Mouse (Mus musculus): ENCODE data around the gene Chp1.
"Not testable (repeated sequence)": the region's sequence is repeated elsewhere in the genome, so short reads cannot be mapped to it uniquely, and the experiment has no call there.

Gene Chp1

DNA sequence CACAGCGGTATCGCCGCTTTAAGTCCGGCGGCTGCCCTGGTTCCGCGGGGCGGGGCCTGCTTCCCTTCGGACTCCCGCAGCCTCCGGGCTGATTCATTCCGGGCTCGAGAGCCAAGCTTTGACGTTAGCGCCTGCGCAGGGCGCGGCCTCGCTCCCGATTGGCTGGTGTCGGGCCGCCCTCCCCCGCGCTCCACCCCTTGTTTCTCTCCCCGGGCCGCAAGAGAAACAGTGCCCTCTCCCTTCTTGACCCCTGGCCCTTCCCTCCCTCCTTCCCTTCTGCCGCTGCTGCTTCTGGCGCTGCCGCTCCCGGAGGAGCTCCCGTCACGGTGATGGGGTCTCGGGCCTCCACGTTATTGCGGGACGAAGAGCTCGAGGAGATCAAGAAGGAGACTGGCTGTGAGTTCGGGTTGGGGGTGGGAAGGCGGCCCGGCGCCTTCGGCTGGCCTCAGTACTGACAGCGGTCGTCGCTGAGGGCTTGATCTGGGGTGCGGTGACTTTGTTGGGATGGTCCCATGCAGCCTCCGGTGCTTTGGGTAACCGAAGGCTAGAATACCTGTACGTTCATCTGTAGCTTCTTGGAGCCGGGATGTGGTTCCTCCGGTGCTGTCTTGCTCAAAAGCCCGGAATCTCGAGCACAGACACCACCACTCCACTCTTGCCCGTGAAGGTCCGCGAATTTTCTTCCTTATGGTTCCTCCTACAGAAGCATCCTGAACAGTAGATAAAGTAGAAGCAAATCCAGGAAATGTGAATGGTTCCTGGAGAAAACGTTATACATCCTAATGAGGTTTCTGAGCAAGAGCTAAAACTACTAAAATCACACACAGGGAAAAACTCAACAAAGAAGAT, at the start of gene Chp1, which contains the start of gene Exd1:
Gene Chp1, plus strand, starts transcription at position 176 of the 849 bp plus-strand sequence.
Gene Exd1, minus strand, starts transcription at position 106 of the 849 bp plus-strand sequence.
- peak; percentile 99 for DNase-seq (ENCODE audit: low read depth, low spot score)

DNA sequence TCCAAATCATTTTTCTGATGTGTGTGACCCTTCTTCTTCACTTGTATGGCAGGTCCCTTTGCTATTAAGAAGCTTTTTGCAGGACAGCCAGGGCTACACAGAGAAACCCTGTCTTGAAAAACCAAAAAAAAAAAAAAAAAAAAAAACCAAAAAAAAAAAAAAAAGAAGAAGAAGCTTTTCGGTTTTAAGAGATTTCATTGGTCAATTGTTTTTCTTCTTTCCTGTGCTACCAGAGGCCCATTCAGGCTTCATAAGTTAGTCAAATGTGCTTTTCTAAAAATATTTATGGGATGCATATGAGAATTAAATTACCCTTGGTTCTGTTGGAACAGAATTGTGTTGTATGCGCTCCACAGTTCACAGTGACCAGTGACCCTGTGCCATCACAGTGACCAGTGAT, 48.6 kb upstream of the Chp1 start:
- no peak for DNase-seq (ENCODE audit: low read depth, low spot score)

DNA sequence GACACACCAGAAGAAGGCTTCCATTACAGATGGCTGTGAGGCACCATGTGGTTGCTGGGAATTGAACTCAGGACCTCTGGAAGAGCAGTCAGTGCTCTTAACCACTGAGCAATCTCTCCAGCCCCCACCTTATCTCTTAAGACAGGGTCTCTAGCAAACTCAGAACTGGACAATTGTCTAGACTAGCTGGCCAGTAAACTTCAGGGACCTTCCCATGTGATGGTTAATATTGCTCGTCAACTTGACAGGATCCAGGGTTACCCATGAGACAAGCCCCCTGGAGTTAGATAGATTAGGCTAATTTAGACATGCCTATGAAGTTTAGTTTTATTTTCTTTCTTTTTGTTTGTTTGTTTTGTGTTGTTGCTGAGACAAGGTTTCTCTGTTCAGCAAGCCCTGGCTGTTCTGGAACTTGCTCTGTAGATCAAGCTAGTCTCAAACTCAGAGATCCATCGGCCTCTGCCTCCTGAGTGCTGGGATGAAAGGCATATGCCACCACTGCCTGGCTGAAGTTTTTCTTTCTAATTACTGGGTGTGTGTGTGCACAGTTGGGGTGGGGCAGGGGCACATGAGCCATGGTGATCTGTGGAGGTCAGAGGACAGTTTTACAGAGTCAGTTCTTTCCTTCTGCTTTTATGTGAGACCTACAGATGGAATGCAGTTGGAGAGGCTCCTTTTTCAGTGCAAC, 46.4 kb upstream of the Chp1 start:
- DNase-seq (ENCODE audit: low read depth, low spot score), result no peak

DNA sequence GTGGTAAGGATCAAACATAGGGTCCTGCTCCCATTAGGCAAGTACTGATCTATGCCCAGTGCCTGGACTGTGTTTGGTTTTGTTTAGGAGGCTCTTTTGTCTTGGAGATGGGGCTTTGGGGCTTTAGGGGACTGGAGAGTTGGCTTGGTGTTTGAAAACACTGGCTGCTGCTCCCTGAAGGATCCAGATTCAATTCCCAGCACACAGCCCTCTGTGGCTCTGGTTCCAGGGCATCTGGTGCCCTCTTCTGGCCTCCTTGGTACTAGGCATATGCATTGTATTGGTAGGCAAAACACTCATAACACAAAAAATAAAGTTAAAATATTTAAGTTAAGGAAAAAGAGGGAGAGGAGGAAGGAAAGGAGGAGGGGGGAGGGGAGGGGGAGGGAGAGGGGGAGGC, 40.4 kb upstream of the Chp1 start:
- DNase-seq (ENCODE audit: low read depth, low spot score), result no peak

DNA sequence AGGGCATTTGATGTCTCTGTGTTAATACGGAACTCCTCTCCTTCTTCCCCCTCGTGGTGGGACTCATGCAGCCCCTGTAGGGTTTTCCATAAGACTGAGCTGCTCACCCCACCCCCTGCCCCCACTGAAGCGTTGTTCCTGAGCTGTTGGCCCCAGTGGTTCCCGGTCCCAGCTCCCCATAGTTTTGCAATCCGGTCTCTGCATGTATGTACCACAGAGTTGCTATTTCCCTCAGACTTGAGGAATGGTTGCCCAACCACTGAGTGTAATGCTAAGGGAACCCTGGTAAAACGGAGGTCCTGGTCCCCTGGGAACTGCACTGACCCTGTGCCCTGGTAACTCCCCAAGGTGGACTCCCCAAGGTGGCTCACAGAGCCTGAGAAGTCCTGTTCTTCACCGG, 39.0 kb upstream of the Chp1 start:
- DNase-seq (ENCODE audit: low read depth, low spot score), result not testable (repeated sequence)

DNA sequence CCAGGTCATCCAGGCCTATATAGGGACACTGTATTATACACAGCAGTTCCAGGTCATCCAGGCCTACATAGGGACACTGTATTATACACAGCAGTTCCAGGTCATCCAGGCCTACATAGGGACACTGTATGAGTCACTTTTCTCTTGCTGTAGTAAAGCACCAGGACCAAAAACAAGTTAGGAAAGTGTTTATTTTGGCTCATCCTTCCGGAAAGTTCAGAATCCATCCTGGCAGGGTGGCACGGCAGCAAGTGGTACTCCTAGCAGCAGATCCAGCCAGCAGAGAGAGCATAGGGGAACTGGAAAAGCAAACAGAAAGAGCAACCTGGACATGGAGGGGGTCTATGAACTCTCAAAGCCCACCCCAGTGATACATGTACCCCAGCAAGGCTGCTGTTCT, 36.6 kb upstream of the Chp1 start:
- no peak for DNase-seq (ENCODE audit: low read depth, low spot score)

DNA sequence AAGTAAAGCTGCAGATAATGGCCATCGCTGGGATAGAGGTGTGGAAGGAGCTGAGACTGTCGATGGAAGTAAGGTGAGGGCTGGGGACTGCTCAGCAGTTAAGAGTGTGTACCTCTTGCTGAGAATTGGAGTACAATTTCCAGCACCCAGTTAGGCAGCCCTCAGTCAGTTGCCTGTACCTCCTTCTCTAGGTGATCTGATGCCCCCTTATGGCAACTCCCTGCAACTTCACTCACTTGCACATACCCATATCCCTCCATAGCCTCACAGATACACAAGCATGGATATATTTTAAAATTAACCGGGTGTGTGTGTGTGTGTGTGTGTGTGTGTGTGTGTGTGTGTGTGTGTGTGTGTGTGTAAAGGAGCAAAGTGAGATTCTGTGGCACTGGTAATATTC, 35.2 kb upstream of the Chp1 start:
- no peak for DNase-seq (ENCODE audit: low read depth, low spot score)

DNA sequence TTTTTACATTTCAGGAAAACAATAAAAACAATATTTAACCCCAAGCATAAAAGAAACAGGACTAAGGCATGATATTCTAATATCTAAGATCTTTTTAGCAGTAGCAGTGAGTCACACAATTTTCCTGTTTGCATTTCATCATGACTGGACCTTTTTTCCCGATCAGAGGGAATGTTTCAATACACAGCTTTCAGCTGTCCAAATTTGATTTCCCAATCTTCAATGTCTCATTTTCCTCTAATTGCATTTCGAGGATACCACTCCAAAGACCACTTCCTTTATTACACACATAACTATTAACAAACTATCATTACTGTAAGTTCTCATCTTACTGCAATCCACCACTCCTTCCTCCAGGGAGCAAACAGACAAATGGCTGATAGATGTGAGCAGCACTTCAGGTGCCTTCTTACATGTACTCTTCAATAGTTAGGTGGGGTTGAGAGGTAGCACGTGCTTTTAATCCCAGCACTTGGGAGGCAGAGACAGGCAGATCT, 33.4 kb upstream of the Chp1 start:
- DNase-seq (ENCODE audit: low read depth, low spot score), result no peak

DNA sequence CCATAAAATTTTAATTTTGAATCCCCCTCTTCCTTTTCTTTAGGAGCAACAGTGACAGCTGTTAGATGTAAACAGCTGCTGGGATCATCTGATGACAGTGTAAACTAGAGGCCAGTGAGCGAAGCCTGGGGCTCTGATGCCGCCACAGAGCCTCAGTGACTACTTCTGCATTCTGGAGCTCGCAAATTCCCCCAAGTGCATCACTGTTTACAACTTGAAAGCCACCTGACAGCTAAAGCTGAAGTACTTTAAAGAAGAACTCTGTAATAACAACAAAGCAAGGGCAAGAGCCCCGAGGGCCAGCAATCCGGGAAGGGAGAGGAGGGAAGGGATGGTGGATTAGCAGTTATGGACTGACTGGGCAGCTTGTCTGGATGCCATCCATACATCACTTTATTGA, 30.7 kb upstream of the Chp1 start:
- no peak for DNase-seq (ENCODE audit: low read depth, low spot score)

DNA sequence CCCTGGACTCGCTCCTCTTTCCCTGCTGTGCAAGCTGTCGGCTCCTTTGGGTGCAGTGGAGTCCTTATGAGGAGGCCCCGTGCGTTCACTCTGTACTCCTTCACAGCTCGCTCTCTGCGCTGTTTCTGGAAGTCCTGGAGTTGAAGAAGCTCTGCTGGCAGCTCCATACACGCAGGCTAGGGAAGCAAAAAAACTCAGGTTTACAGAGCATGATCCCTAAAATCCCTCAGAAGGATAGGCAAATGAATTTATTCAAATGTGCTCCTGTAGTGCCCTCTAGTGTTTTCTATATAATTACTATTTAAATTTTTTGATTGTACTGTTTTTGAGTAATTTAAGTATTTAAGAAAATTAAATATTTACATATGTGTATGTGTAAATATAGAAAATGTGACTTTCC, 26.9 kb upstream of the Chp1 start:
- DNase-seq (ENCODE audit: low read depth, low spot score), result peak; percentile 2

DNA sequence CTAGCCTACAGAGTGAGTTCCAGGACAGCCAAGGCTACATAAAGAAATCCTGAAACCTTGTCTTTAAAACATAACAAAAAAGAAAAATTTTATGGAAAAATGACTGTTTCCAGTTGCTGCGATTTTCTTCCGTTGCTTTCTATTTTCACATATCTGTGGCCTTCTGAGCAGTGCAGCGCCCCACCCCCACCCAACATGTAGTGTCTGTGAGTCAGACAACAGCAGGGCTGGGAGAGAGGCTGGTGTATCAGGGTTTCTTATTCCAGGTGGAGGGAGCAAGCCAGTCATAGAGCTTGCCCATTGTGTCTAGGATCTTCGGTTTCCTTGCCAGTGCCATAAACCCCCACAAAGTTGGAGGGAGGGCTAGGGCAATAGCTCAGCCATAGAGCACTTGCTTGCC, 23.7 kb upstream of the Chp1 start:
- no peak for DNase-seq (ENCODE audit: low read depth, low spot score)

DNA sequence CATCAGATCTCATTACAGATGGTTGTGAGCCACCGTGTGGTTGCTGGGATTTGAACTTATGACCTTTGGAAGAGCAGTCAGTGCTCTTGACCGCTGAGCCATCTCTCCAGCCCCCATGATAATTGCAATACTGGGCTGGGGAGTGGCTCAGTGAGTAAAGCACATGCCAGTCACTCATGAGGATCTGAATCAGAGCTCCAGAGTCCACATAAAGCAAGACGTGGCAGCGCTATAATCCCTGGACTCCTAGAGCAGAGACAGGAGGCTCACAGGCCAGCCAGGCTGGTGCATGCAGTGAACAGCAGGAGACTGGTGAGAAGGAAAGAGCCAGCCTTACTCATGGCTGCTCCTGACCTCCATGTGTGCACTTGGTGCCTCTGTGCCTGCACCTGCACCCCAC, 22.1 kb upstream of the Chp1 start:
- no peak for DNase-seq (ENCODE audit: low read depth, low spot score)

DNA sequence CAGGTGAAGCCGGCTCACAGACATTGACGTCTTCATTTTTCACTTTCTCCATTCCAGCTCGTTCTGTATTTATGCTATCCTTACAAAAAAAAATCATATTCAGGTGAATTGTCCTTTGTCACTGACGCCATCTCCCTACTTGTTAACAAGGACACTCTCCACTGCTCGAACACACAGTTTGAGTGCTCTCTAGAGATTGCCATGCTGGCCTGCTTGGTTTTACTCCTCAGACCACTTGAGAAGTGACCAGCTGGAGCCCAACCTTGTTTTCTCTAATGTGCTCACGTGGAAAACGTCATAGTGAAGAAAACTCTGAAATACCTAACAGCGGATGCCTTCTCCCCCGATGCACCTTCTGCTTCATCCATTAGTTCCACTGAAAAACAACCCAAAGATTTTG, 8.7 kb upstream of the Chp1 start:
- no peak for DNase-seq (ENCODE audit: low read depth, low spot score)

DNA sequence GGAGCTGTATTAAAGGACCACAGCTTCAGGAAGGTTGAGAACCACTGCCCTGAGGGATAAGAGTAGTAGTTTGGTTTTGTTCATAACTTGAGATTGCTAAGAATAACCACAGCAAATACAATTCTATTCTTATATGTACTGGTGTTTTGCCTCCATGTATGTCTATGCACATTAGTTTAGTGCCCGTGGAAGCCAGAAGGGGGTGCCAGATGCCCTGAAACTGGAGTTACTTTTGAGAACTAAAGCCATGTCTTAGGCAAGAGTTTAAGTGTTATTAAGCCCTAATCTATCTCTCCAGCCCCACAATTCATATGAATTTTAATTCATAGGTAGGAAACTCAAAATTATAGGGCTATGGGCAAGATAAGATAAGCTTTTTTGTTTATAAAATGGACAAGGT, 5.4 kb upstream of the Chp1 start:
- peak; percentile 34 for DNase-seq (ENCODE audit: low read depth, low spot score)

DNA sequence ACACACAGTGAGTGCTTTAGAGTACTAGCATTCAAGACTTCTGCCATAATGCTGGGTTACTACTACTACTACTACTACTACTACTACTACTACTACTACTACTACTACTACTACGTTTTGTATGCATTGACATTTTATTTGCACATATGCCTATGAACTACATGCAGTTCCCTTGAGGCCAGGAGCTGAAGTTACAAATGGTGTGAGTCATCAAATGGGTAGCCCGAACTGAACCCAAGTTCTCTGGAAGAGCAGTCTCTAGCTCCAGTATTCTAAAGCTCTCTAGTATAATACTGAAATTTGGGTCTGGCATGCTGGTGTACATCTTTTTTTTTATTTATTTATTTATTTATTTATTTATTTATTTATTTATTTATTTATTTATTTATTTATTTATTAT, 3.8 kb upstream of the Chp1 start:
- DNase-seq (ENCODE audit: low read depth, low spot score), result no peak

DNA sequence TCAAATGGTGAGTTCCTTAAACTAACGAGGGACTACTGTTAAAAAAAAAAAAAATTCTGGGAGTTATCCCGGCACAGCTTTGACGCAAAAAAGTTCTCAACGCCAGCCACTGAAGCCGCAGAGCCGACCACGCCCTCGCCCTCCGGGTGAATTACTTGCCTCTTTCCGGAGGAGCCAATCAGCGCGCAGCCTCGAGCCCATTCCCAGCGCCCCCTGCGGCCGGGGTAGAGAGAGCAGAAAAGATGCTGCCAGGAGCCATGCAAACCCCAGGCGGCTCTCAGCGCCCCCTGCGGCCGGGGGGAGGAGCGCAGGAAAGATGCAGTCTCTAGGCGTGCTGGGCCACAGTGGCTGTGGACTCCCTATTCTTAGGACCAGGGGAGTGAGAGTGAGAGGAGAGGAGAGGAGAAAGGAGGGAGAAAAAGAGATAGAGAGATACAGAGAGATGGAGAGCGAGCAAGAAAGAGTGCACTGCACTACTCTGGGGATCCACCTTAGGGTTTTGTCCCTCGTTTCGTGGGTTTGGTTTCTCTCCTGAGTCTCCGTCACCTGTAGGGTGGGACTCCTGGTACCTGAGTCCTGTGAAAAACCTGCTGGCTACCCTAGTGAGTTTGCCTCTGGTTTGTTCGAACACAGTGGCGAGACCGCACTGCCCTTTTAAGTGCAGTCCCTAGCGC, 512 bp upstream of the Chp1 start:
- peak; percentile 62 for DNase-seq (ENCODE audit: low read depth, low spot score)

DNA sequence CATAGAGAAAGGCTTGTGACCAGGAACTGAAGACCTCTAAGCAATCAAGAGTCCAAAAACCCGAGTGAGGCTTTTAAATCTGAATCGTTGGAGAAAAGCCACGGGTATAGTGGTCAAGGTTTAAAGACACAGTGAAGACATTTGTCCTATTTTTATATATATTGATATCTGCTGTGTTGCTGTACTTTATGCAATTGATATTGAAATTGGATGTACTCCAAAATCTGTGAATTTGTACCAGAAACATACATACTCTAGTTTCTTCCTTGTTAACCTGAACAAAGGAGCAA, 819 bp downstream of the Chp1 start:
- DNase-seq (ENCODE audit: low read depth, low spot score), result no peak

DNA sequence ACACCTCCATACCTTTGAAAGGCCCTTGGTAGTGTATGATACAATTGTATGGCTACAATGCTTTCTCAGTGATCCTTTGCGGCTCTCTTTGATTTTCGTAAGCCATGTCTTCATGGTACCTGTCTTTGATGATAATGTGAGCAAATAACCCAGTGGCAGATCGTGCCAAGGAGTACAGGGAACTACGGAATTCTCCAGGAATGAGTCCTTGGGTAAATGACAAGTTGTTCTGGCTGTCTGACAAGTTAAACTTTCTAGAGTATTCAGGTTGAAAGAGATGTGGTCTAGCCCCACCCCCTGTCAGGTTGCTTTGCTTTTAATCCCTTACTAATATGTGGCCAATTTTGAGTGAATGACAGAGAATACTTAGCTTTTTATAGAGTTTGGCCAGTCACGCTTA, 1.2 kb downstream of the Chp1 start:
- no peak for DNase-seq (ENCODE audit: low read depth, low spot score)

DNA sequence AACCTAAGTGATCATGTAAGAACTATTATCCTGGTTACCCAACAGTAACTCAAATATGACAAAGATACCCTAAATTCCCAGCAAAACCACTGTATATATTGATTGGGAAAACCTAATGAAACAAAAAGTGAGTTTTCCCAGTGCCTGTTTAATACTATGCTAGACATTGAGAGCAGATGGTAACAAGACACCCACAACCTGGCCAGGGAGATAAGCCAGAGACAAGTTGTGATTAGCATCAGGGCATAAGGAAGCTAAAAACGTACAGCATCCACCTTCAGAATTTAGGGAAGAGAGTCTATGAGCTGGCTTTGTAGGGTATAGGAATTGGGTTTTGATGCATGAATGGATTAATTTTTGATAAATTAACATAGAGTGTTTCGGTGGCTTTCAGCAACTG, 2.2 kb downstream of the Chp1 start:
- no peak for DNase-seq (ENCODE audit: low read depth, low spot score)

DNA sequence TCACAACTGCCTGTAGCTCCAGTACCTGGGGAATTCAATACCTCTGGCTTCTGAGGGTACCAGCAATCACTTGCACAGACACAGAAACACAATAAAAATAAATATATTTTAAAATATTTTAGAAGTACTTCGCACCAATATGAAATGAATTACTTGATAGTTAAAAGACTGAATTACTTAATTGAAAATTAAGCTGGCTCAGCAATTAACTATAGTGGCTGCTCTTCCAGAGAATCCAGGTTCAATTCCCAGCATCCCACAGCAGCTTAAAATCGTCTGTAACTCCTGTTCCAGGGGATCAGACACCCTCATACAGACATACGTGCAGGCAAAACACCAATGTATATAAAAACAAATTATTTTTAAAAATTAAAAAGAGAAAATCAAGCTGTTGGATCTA, 10.5 kb downstream of the Chp1 start:
- no peak for DNase-seq (ENCODE audit: low read depth, low spot score)

DNA sequence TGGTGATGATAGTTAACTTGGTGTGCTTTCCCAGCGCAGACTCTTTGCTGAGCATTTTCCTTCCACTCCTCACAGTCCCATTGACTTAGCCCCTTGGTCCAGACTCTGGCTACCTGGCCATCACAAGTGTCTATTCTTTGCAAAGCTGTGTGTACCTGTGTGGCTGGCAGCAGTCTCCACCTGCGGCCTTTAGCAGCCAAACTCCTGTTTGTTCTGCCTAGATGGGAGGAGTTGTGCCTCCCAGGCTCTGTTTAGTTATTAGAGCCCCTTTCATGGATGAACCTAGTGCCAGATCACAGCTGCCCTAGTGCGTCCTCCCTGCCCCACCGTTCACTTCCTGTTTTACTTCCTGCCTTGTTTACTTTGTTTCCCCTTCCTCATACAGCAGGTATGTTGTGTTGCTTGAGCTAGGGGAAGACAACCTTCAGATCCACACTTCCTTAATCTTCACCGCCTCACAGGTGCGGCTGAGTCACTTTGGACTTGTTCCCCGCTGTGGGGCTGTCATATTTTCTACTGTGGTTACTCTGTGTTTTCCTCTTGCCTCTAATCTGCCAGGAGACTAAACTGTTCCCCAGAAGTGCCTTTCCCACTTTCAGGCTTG, 11.3 kb downstream of the Chp1 start:
- no peak for DNase-seq (ENCODE audit: low read depth, low spot score)

DNA sequence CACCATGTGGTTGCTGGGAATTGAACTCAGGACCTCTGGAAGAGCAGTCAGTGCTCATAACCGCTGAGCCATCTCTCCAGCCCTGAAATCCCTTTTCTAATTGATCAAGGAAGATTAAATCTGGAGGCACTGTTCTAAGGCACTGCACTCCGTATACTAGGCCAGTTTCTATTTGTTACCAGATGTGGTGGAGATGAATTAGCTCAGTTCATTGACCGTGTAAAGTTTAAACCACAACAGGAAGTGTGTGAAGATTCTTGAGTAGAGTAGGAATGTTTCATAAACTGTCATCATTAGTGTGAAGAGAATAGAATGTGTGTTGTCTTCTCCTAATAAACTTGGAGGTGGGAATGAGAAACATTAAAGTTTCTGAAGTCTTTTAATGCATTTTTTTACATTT, 14.3 kb downstream of the Chp1 start:
- DNase-seq (ENCODE audit: low read depth, low spot score), result no peak

Data from retina, postnatal 7 days (tissue).